26 mouse cellular contexts compared by ENCODE assay signal in genomic region chr5:75936223-75936622, GRCm38 (mm10).
"Had no signal": no experiment of that assay in that cellular context is flagged by ENCODE, and none has a peak within 500 bp of the region (broad histone marks: within the 10 kb centered on the region; RNA-seq: fewer than 3 reads in every experiment).

No protein-coding gene starts in this region.

- DNase-seq: gastrocnemius, adult 2 months; gastrocnemius, postnatal 10 days; gastrocnemius, postnatal 25 days; heart, postnatal 14 days; heart, postnatal 4 days; kidney, adult 18-20 months; kidney, adult 8-10 months; kidney, postnatal 10 days; kidney, postnatal 25 days; kidney, postnatal 4 days; liver; liver, embryonic 13.5 days had no signal

- H3K27ac ChIP-seq: gastrocnemius, adult 2 months; hindbrain, embryonic 10.5 days; hindbrain, embryonic 12.5 days; hindbrain, embryonic 14.5 days; intestine, embryonic 15.5 days; layer of hippocampus, adult 2 months; left cerebral cortex, adult 2 months; limb, embryonic 10.5 days; limb, embryonic 12.5 days; liver, embryonic 13.5 days; liver, embryonic 15.5 days had no signal

- H3K4me2 ChIP-seq: heart, embryonic 11.5 days; hindbrain, embryonic 12.5 days; hindbrain, embryonic 14.5 days; intestine, embryonic 15.5 days; limb, embryonic 12.5 days; liver, embryonic 11.5 days; liver, embryonic 13.5 days; liver, embryonic 15.5 days had no signal

- H3K36me3 ChIP-seq: hindbrain, embryonic 10.5 days; hindbrain, embryonic 12.5 days; intestine, embryonic 15.5 days; limb, embryonic 10.5 days; limb, embryonic 12.5 days; liver, embryonic 13.5 days; liver, embryonic 15.5 days had no signal

- ATAC-seq: hindbrain, embryonic 16.5 days; inflammation-experienced regulatory T-cells, adult 6 months; intestine, embryonic 15.5 days; intestine, postnatal 0 days had no signal

- H3K9ac ChIP-seq: hindbrain, embryonic 12.5 days; hindbrain, embryonic 14.5 days; intestine, embryonic 15.5 days; limb, embryonic 12.5 days; liver, embryonic 13.5 days; liver, embryonic 15.5 days had no signal

- H3K9me3 ChIP-seq: hindbrain, embryonic 10.5 days; hindbrain, embryonic 12.5 days; intestine, embryonic 15.5 days; limb, embryonic 10.5 days; limb, embryonic 12.5 days; liver, embryonic 13.5 days; liver, embryonic 15.5 days had no signal

- H3K4me3 ChIP-seq: gastrocnemius, adult 2 months; hindbrain, embryonic 10.5 days; hindbrain, embryonic 12.5 days; intestine, embryonic 15.5 days; layer of hippocampus, adult 2 months; left cerebral cortex, adult 2 months; limb, embryonic 10.5 days; limb, embryonic 12.5 days; liver, embryonic 13.5 days; liver, embryonic 15.5 days had no signal

- H3K27me3 ChIP-seq: hindbrain, embryonic 12.5 days; intestine, embryonic 15.5 days; limb, embryonic 12.5 days had no signal

- H3K4me1 ChIP-seq: hindbrain, embryonic 12.5 days had no signal
